Mouse (Mus musculus): ENCODE results near the gene Cd24a.

Cd24a gene

GRCm38 (mm10) chr10:43581260-43581659, 3.2 kb downstream of the Cd24a start:
- DNase-seq (ENCODE audit: extremely low spot score, low spot score): no peak

- DNase-seq (ENCODE audit: extremely low spot score, low spot score): no peak
Observed at GRCm38 (mm10) chr10:43584538-43584937, 6.5 kb downstream of the Cd24a start.

- no peak for DNase-seq (ENCODE audit: extremely low spot score, low spot score)
Observed at GRCm38 (mm10) chr10:43588470-43589177, 10.5 kb downstream of the Cd24a start.

- DNase-seq (ENCODE audit: extremely low spot score, low spot score): no peak
Observed at GRCm38 (mm10) chr10:43591477-43591876, 13.4 kb downstream of the Cd24a start.

GRCm38 (mm10) chr10:43593182-43593581, 15.1 kb downstream of the Cd24a start:
- DNase-seq (ENCODE audit: extremely low spot score, low spot score): no peak

- DNase-seq (ENCODE audit: extremely low spot score, low spot score): no peak
Observed at GRCm38 (mm10) chr10:43594187-43594586, 16.1 kb downstream of the Cd24a start.

GRCm38 (mm10) chr10:43594894-43595293, 16.8 kb downstream of the Cd24a start:
- DNase-seq (ENCODE audit: extremely low spot score, low spot score): no peak

- no peak for DNase-seq (ENCODE audit: extremely low spot score, low spot score)
Observed at GRCm38 (mm10) chr10:43598067-43598726, 20.1 kb downstream of the Cd24a start.

GRCm38 (mm10) chr10:43601039-43601438, 23.0 kb downstream of the Cd24a start:
- DNase-seq (ENCODE audit: extremely low spot score, low spot score): no peak

GRCm38 (mm10) chr10:43601511-43602396, 23.7 kb downstream of the Cd24a start:
- peak; percentile 53 for DNase-seq (ENCODE audit: extremely low spot score, low spot score)

GRCm38 (mm10) chr10:43603975-43604686, 26.0 kb downstream of the Cd24a start:
- DNase-seq (ENCODE audit: extremely low spot score, low spot score): no peak

GRCm38 (mm10) chr10:43604687-43605250, 26.7 kb downstream of the Cd24a start:
- no peak for DNase-seq (ENCODE audit: extremely low spot score, low spot score)

- DNase-seq (ENCODE audit: extremely low spot score, low spot score): no peak
Observed at GRCm38 (mm10) chr10:43605901-43606300, 27.8 kb downstream of the Cd24a start.

GRCm38 (mm10) chr10:43609507-43609906, 31.4 kb downstream of the Cd24a start:
- no peak for DNase-seq (ENCODE audit: extremely low spot score, low spot score)

- DNase-seq (ENCODE audit: extremely low spot score, low spot score): no peak
Observed at GRCm38 (mm10) chr10:43609958-43610357, 31.9 kb downstream of the Cd24a start.

GRCm38 (mm10) chr10:43611081-43611480, 33.0 kb downstream of the Cd24a start:
- no peak for DNase-seq (ENCODE audit: extremely low spot score, low spot score)

- DNase-seq (ENCODE audit: extremely low spot score, low spot score): no peak
Observed at GRCm38 (mm10) chr10:43619059-43619531, 41.0 kb downstream of the Cd24a start.

GRCm38 (mm10) chr10:43619939-43620338, 41.9 kb downstream of the Cd24a start:
- DNase-seq (ENCODE audit: extremely low spot score, low spot score): no peak

- DNase-seq (ENCODE audit: extremely low spot score, low spot score): no peak
Observed at GRCm38 (mm10) chr10:43623510-43623909, 45.4 kb downstream of the Cd24a start.

- DNase-seq (ENCODE audit: extremely low spot score, low spot score): no peak
Observed at GRCm38 (mm10) chr10:43624362-43624761, 46.3 kb downstream of the Cd24a start.

Data from neural tube, embryonic 10.5 days (tissue).